Mouse (Mus musculus) ovary, adult 2 months (tissue): ENCODE results near the gene Vapb. TPM values are rescaled to one million over a fixed set of nuclear protein-coding genes. Genes with fewer than 3 reads are reported as not detected.

ENCODE experiments used
- polyA plus RNA-seq: library from polyadenylated mRNA; depleted of rRNA; stranded (reverse); fragments of >200 nt; gene quantifications from 2 replicates; pipeline ENCODE4 v1.2.3, GENCODE M21; 2012; rRNA removed

The Vapb gene
- polyA plus RNA-seq = 13.4 and 14.4 TPM in 2 replicates

DNA sequence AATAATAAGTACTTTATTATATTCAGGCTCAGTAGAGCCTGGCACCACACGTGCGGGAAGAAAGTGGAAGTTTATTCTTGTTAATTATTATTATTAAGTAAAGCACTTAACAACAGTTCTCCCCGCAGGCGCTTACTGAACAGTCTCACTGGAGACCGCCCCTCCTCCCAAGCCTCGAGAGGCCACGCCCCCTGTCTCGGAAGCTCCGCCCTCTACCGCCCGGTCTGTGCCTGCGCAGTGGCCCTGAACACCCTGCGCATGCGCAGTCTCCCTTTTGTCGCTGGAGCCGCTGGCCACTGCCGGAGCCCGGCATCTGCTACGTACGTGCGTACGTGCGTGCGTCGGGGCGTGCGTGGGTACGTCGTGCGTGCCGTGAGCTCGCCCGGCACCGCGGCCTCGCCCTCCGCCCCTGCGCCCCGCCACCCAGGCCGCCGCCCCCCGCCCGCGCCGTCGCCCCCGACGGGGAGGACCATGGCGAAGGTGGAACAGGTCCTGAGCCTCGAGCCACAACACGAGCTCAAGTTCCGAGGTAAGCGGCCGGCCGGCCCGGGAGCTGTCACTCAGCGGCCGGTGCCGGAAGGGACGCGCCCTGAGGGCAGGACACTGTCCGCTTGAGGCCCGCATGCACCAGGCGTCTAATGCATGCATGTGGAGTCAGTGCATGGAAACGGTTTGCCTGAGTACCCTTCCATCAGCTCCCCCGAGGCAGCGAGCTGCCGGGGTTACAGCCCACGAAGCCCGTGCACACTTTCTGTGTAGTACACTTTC, at the start of gene Vapb:
Gene Vapb, plus strand, starts transcription at position 290 of the 768 bp plus-strand sequence.

DNA sequence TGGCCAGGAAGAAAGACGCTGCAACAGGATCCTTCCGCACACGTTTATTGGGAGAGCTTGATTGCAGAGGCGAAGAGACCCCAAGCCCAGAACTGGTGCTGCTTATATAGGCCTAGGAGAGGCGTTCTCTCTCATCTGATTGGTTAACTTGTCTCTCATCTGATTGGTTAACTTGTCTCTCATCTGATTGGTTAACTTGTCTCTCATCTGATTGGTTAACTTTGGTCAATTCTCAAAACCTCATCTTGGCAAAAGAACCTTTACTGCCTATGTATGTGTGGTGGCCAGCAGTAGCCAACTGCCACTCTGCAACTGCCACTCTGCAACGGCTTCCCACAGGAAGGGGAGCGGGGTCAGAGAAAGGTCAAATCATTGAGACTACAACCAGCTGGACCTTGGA, 18.2 kb upstream of the Vapb start, which contains the start of gene 1700010B08Rik:
Gene 1700010B08Rik, plus strand, starts transcription at position 301 of the 400 bp plus-strand sequence.

Other genes starting within 250 kb of the Vapb start
- gene 1700021F07Rik, start 214.9 kb upstream of the Vapb start, polyA plus RNA-seq = 0.26 TPM in 1 of 2 replicates, not detected in the other
- not detected in 2 replicates for gene Ankrd60, start 159.1 kb upstream of the Vapb start, polyA plus RNA-seq
- 33.4 and 61.3 TPM in 2 replicates for gene Rab22a, start 77.8 kb upstream of the Vapb start, polyA plus RNA-seq
- not detected in 2 replicates for gene 1700010B08Rik, start 18.1 kb upstream of the Vapb start, polyA plus RNA-seq